Mouse (Mus musculus): ENCODE results near the gene Llgl2. TPM values are rescaled to one million over a fixed set of nuclear protein-coding genes. Genes with fewer than 3 reads are reported as not detected.
A peak's percentile ranks its signal among the peaks of the same experiment; 100 is the strongest.

The Llgl2 gene
- polyA plus RNA-seq, 1 experiment from 2014 or later, result 7.5 TPM

DNA sequence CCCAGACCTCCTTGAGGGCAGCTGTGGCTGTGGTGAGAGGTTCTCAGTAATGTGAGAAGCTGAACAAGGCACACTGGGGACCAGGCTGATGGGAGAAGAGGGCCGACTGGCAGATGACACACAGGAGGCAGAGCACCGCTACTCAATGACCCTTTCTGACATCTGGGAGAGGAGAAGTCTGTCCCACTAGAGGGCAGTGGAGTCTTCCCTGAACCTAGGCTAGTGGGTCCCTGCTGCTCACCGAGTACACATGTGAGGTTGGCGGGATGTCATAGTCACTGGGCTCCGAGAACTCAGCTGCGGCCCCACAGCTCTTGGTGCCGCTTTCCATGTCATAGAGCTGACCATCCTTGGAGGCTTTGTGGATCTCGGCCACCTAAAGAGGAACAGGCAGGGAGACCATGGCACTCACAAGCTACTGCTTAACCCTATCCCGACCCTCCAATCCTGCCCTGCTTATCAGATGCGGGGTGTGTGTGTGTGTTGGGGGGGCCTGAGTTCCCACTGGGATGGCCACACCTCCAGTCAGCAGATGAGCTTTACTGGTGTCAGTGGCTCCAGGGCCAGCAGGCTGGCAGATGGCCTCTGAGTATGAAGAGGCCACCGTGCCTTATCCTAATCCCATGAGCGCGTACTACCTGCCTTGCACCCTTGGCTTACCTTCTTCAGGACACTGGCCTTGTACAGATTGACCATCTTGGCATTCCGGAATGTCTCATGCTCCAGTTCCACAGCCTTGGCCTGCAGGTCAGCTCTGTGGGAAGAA lies 71.1 kb downstream of the Llgl2 start:
- Histone ChIP-seq H3K27ac (no peak overlapping the region), H3K9me3 (no peaks in the 10 kb centered on the region), H3K4me1 (peaks cover 15% of the 10 kb centered on the region), H3K36me3 (replicated peaks) (peaks cover 50% of the 10 kb centered on the region), H3K27me3 (ENCODE audit: poor library complexity, severe bottlenecking) (no peaks in the 10 kb centered on the region), H3K4me3 (no peak overlapping the region)
- 76% methylated on average over 14 of the region's 14 CpGs for WGBS
- no peak for DNase-seq (ENCODE audit: extremely low spot score, low spot score)

DNA sequence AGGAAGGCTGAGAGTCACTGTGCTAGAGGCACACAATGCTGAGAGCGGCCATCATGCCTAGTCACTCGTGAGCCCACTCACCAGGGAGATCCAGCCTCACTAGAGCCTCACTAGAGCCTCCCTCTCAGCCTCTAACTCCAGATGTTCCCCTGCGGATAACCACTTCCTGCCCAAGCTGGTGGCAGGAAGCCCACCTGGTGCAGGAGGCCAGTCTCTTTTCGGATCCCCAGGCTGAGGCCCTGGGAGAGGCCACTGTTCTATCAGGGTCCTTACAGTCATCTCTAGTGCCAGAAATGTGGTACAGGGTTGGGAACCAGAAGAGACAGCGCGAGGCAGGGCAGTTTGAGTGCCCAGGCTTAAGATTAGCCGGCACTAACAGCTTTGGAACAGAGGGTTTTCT lies 74.6 kb downstream of the Llgl2 start:
- no peaks in the 10 kb centered on the region for H3K27me3 ChIP-seq (ENCODE audit: poor library complexity, severe bottlenecking)
- peaks cover 51% of the 10 kb centered on the region for H3K36me3 ChIP-seq (replicated peaks)
- peaks cover 47% of the 10 kb centered on the region for H3K4me1 ChIP-seq
- H3K4me3 ChIP-seq, result no peak overlapping the region
- DNase-seq (ENCODE audit: extremely low spot score, low spot score), result no peak
- no peak overlapping the region for H3K27ac ChIP-seq
- no peaks in the 10 kb centered on the region for H3K9me3 ChIP-seq
- 89% methylated on average over 7 of the region's 7 CpGs for WGBS

DNA sequence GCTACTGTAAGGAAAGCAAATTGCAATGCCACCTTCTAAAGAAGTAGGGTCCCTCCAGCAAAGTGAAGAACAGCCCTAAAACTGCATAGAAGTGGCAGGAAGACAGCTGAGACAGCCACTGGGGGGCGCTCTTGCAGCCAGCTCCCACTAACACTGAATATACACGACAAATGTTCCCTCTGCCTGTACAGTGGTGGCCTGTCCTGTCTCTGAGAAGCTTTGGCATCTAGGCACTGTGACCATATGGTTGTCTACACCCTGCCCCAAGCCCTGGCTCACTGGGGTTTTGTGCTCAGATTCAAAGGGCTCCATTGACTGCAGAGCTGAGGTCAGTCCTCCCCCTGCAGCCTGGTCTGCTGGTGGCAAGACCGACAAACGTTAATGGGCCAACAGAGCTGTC lies 75.0 kb downstream of the Llgl2 start:
- Histone ChIP-seq H3K27me3 (ENCODE audit: poor library complexity, severe bottlenecking) (no peaks in the 10 kb centered on the region), H3K36me3 (replicated peaks) (peaks cover 50% of the 10 kb centered on the region), H3K27ac (no peak overlapping the region; the same call in 1 of the 2 replicates), H3K9me3 (no peaks in the 10 kb centered on the region), H3K4me1 (peaks cover 47% of the 10 kb centered on the region), H3K4me3 (no peak overlapping the region)
- no peak for DNase-seq (ENCODE audit: extremely low spot score, low spot score)
- 36% methylated on average over 4 of the region's 4 CpGs for WGBS

DNA sequence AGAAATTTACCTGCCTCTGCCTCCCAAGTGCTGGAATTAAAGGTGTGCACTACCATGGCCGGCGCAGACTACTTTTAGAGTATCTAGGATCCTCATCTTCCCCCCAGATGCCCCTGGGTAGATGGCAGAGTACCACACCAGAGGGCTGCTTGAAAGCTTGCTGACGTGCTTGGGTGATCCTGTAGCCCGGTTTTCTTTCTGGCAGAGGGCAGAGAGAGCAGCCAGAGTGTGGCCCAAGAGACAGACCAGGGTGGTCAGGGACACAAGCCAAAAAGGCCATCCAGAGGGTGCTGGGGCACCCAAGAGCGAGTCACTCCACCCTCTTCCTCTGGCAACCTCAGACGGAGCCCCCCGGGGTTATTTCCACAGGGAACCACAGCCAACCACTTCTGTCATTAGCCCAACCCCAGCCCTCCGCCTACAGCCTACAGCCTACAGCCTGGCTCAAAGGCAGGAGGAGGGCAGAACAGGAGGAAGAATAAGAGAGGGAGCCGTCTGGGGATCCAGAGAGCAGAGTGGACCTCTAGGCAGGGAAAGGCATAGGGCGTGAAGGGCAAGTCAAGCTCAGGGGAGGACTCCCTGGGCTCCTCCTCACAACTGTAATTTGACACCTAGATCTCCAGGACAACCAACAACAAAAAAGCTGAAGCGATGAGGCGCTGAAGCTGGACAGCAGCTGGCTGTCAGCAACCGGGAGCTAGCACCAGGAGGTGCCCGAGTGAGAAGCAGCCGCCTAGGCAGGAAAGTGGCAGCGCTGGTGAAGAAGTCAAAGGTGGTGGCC lies 75.8 kb downstream of the Llgl2 start, which contains the start of gene Smim5:
TSS of gene Smim5 (plus strand) at position 481 of the 781 bp plus-strand sequence.
- Histone ChIP-seq H3K4me3 (peak within 1 kb of the TSS; percentile 13; the same call in 1 of the 2 replicates), H3K9me3 (no peaks in the 10 kb centered on the region), H3K4me1 (peaks cover 48% of the 10 kb centered on the region), H3K36me3 (replicated peaks) (peaks cover 43% of the 10 kb centered on the region), H3K27me3 (ENCODE audit: poor library complexity, severe bottlenecking) (no peaks in the 10 kb centered on the region), H3K27ac (peak within 1 kb of the TSS; percentile 68)
- 36% methylated on average over 16 of the region's 16 CpGs for WGBS
- peak; percentile 54 for DNase-seq (ENCODE audit: extremely low spot score, low spot score)

- WGBS, result 80% methylated on average over 8 of the region's 8 CpGs
- peak overlapping the region; percentile 68 for H3K27ac ChIP-seq
- H3K27me3 ChIP-seq (ENCODE audit: poor library complexity, severe bottlenecking), result no peaks in the 10 kb centered on the region
- peaks cover 37% of the 10 kb centered on the region for H3K36me3 ChIP-seq (replicated peaks)
- H3K4me1 ChIP-seq, result peaks cover 59% of the 10 kb centered on the region
- peak overlapping the region; percentile 13; the same call in 1 of the 2 replicates for H3K4me3 ChIP-seq
- no peak for DNase-seq (ENCODE audit: extremely low spot score, low spot score)
- H3K9me3 ChIP-seq, result no peaks in the 10 kb centered on the region
Measured at GRCm38 (mm10) chr11:115900561-115901337, 76.9 kb downstream of the Llgl2 start.

DNA sequence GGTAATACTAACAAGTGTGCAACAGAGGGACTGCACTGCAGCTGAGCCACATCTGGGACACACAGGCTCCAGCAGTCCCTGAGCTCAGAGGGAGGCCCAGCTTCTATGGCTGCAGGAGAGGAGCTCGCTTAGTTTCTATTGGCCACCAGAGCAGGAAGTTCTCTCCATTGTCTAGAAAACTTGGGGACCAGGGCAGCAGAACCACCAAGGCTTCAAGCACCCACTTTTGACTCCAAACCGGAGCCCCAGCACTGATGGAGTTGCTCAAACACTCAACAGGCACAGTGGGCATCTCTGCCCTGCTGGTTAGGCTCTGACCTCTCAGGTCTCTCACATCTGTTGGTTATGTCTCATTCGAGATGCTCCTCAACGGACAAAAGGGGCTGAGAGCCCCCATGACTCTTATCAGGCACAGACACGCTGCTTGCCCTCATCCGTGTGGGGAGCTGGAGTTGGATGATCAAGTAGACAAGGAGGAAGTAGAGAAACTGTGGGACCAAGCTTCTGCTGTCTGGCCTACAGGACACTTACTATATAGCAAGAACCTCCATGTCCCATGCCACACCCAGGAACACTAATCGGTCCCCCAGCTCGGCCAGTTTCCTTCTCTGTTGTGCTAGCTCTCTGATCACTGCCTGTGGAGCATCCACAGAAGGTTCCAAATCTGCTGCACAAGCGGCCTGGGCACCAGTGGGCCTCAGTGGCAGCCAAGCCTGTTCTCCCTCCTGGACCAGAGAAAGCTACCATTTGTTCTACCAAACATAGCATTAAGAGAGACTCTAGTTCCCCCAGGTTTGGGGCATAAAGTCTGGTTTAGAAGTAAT lies 77.7 kb downstream of the Llgl2 start:
- no peaks in the 10 kb centered on the region for H3K9me3 ChIP-seq
- peak overlapping the region; percentile 68 for H3K27ac ChIP-seq
- H3K36me3 ChIP-seq (replicated peaks), result peaks cover 30% of the 10 kb centered on the region
- 84% methylated on average over 9 of the region's 9 CpGs for WGBS
- no peak for DNase-seq (ENCODE audit: extremely low spot score, low spot score)
- H3K27me3 ChIP-seq (ENCODE audit: poor library complexity, severe bottlenecking), result no peaks in the 10 kb centered on the region
- no peak overlapping the region for H3K4me3 ChIP-seq
- peaks cover 65% of the 10 kb centered on the region for H3K4me1 ChIP-seq

DNA sequence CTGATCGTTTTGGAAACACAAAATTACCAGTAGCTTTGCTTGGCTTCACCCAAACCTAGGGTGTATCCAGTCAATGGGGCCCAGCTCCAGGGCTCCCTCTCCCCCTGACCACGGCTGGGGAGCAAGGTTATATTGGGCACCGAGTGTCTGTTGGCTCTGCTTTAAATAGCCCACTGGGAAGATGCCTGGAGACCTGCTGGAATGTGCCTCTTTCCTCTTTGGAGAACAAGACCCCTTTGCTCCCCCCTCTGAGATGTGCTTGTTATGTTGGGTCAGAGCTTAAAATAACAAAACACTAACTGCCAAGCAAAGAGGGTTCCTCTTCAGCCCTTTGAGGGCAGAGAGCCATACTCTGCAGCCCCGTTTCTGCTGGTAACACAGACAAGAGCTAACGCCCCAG lies 78.3 kb downstream of the Llgl2 start:
- H3K4me1 ChIP-seq, result peaks cover 65% of the 10 kb centered on the region
- H3K27ac ChIP-seq, result peak overlapping the region; percentile 68
- H3K4me3 ChIP-seq, result no peak overlapping the region
- H3K27me3 ChIP-seq (ENCODE audit: poor library complexity, severe bottlenecking), result no peaks in the 10 kb centered on the region
- DNase-seq (ENCODE audit: extremely low spot score, low spot score), result no peak
- H3K9me3 ChIP-seq, result no peaks in the 10 kb centered on the region
- H3K36me3 ChIP-seq (replicated peaks), result peaks cover 26% of the 10 kb centered on the region
- 85% methylated on average over 5 of the region's 5 CpGs for WGBS

DNA sequence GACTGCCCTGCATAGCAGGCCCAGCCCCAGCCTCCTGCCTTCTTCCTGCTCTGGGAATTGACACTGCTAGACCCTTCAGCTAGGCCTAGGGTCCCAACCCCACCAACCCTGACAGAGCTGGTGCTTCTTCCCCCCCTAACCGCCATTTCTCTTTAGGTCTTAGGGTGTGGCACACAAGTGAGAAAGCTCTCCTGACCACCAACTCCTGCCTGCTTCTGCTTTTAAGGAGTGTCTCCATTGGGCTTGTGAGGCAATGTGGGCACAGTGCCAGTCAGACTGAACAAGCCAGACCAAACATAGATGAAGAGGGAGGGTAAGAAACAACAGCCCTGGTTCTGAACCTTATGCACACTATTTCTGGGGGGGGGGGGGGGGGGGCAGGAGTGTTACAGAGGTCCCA lies 79.0 kb downstream of the Llgl2 start:
- Histone ChIP-seq H3K27ac (peak overlapping the region; percentile 68), H3K4me3 (no peak overlapping the region), H3K36me3 (replicated peaks) (peaks cover 21% of the 10 kb centered on the region; the same call in 1 of the 2 replicates), H3K4me1 (peaks cover 65% of the 10 kb centered on the region), H3K27me3 (ENCODE audit: poor library complexity, severe bottlenecking) (no peaks in the 10 kb centered on the region), H3K9me3 (no peaks in the 10 kb centered on the region)
- WGBS, result 100% methylated on average over 1 of the region's 1 CpGs
- no peak for DNase-seq (ENCODE audit: extremely low spot score, low spot score)

DNA sequence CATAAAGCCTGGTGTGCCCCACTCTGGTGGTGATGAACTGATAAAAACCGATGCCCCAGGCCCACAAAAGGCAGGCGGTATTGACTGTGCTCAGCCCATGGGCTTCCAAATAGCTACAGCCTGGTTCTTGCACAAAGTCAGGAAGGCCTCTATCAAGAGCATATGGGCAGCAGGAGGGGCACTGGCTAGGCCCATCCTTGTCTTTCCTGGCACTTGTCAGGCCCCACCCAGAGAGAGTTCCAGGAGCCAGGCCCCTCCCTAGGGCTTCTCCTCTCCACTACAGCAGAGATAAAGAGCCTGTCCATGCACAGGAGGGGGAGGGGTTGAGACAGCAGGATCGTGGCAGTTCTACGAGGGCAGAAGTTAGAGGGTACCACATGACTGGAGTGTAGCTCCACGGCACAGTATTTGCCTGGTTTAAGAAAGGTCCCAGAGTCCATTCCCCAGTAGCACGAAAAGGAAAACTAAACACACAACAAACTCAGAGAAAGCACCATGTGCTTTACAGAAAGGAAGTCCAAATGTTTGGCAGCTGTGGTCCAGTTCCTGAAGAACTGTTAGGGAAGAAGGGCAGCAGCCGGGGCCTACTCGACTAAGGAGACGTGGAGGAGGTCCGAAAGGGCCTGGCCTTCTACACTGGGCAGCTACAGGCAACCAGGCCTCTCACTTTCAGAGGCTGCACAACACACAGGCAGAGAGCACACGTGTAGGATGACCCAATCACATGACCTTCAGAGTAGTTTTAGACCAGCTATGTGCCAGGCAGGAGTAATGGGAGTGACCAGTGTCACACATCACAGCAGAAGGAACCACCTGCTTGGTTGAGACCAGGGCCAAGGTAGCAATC lies 79.8 kb downstream of the Llgl2 start:
- 79% methylated on average over 11 of the region's 11 CpGs for WGBS
- no peak for DNase-seq (ENCODE audit: extremely low spot score, low spot score)
- peaks cover 28% of the 10 kb centered on the region for H3K36me3 ChIP-seq (replicated peaks)

GRCm38 (mm10) chr11:115904231-115904955 lies 80.5 kb downstream of the Llgl2 start:
- Histone ChIP-seq H3K27me3 (ENCODE audit: poor library complexity, severe bottlenecking) (no peaks in the 10 kb centered on the region), H3K36me3 (replicated peaks) (peaks cover 35% of the 10 kb centered on the region), H3K9me3 (no peaks in the 10 kb centered on the region), H3K4me3 (no peak overlapping the region), H3K27ac (peak overlapping the region; percentile 70), H3K4me1 (peaks cover 55% of the 10 kb centered on the region)
- DNase-seq (ENCODE audit: extremely low spot score, low spot score), result no peak
- WGBS, result 82% methylated on average over 8 of the region's 8 CpGs

More for the DNA sequence above, 79.8 kb downstream of the Llgl2 start:
- H3K27me3 ChIP-seq (ENCODE audit: poor library complexity, severe bottlenecking), result no peaks in the 10 kb centered on the region
- no peaks in the 10 kb centered on the region for H3K9me3 ChIP-seq
- H3K4me3 ChIP-seq, result no peak overlapping the region
- peak overlapping the region; percentile 68 for H3K27ac ChIP-seq
- peaks cover 63% of the 10 kb centered on the region for H3K4me1 ChIP-seq
